ENCODE assay signal across 8 mouse cellular contexts in the genomic region with DNA sequence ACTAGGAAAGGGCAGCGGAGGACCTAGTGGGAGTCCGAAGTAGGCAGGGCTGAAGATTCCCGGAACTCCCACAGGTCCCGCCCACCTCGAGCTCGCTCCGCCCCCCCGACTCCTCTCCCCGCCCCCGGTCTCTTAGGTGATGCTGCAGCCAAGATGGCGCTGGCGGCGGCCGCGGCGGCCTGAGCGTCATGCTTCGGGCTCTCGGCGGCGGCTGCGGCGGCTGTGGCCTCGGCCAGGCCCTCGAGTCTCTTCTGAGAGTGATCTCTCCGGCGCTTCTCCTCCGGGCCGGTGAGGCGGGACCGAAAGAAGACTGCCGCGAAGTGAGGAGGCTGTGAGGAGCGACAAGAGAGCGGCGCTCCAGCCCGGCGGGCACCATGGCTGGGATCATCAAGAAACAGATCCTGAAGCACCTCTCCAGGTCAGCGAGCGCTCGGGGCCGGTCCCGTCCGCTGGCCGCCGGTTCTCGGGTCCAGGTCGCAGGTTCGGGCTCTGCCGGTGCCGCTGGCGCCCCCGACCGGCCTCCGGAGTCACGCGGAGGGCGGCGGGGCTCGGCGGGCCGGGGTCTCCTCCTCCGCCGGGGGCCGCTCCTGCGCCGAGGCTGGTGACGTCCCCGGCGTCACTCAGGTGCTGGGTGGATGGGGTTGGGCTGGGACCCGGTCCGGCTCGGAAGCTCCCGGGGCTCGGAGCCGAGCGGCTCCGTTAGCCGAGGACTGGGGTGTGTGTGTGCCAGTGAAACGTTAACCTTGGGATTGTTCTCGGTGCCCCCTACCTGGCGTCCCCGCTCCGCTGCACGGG. TPM values are rescaled to one million over a fixed set of nuclear protein-coding genes. Genes with fewer than 3 reads are reported as not detected.
DNase-seq lines count a peak whose midpoint lies in the region; ATAC-seq lines count a peak whose summit lies in the region.

Gene Uhrf1bp1l, plus strand, starts transcription at position 121 of the 795 bp plus-strand sequence.

- DNase-seq in ZHBTc4 (ENCODE audit: low read depth, low spot score): peak; percentile 96
- DNase-seq in cerebellum, postnatal 4 days (ENCODE audit: low spot score in 2 of 2): peak; percentile 72 to 88
- peak; percentile 92 for DNase-seq in gastrocnemius, adult 18-20 months (ENCODE audit: low spot score)
- DNase-seq in left cerebral cortex, adult 11 months (ENCODE audit: low spot score): peak; percentile 82
- DNase-seq in lung, postnatal 36 days: peak; percentile 94
- DNase-seq in retina, embryonic 14.5 days (ENCODE audit: low spot score): peak; percentile 96
- peak; percentile 88 to 94 for DNase-seq in thymus, postnatal 36 days

- ATAC-seq in hindbrain, embryonic 15.5 days (ENCODE audit: low FRiP score, low read depth): peak; percentile 93

- H3K9me3 ChIP-seq in hindbrain, embryonic 15.5 days: no peaks in the 10 kb centered on the region

- no peaks in the 10 kb centered on the region for H3K27me3 ChIP-seq in hindbrain, embryonic 15.5 days

- WGBS in hindbrain, embryonic 15.5 days: under 1% methylated on average over 80 of the region's 85 CpGs

- peaks cover 15% of the 10 kb centered on the region for H3K4me1 ChIP-seq in hindbrain, embryonic 15.5 days (replicated peaks)

- H3K4me2 ChIP-seq in hindbrain, embryonic 15.5 days: peak within 1 kb of the TSS; percentile 62

- H3K4me3 ChIP-seq in hindbrain, embryonic 15.5 days: peak within 1 kb of the TSS; percentile 91

- peak within 1 kb of the TSS; percentile 91 for H3K9ac ChIP-seq in hindbrain, embryonic 15.5 days

- H3K36me3 ChIP-seq in hindbrain, embryonic 15.5 days: no peaks in the 10 kb centered on the region

- H3K27ac ChIP-seq in hindbrain, embryonic 15.5 days (replicated peaks): peak within 1 kb of the TSS; percentile 96

RNA-seq across cellular contexts. Expression of gene Uhrf1bp1l, which starts in this region (rescaled TPM):
- 10 to 100 TPM; 13.2 to 21.6 TPM for total RNA-seq in gastrocnemius, adult 18-20 months (2021)
- 27.0 and 31.1 TPM in 2 replicates for polyA plus RNA-seq in hindbrain, embryonic 15.5 days (2015; fragmentation: Nextera tagmentation; extraction: Ambion mirVana)

Comparison
In these comparisons a context has a peak if more than half of its experiments do, and no peak if none do; other contexts are left out.
1. Peak in every context shown above with its lines: DNase-seq, ATAC-seq, H3K4me3 ChIP-seq and H3K27ac ChIP-seq.